Mouse (Mus musculus): Measurements from ENCODE around the gene Atp5mpl. TPM values are rescaled to one million over a fixed set of nuclear protein-coding genes. Genes with fewer than 3 reads are reported as not detected.
"Not testable (repeated sequence)": the region's sequence is repeated elsewhere in the genome, so short reads cannot be mapped to it uniquely, and the experiment has no call there.

The Atp5mpl gene
- polyA plus RNA-seq, 1 experiment from 2014 or later, result 659 TPM

GRCm38 (mm10) chr12:111944065-111944987, 22.5 kb downstream of the Atp5mpl start:
- 0 out of 2 replicates have a peak, but pooled peaks have one; percentile 25 for ATAC-seq
- not testable (repeated sequence) for H3K4me1 ChIP-seq (ENCODE audit: control insufficient read depth, insufficient read depth, low read length); H3K27ac ChIP-seq (ENCODE audit: low read length); H3K4me2 ChIP-seq (ENCODE audit: low read length); H3K9me3 ChIP-seq (replicated peaks; ENCODE audit: control insufficient read depth, low read length, poor library complexity, severe bottlenecking); H3K36me3 ChIP-seq (ENCODE audit: control insufficient read depth, insufficient read depth, low read length); H3K4me3 ChIP-seq (ENCODE audit: low read depth, low read length); H3K9ac ChIP-seq (ENCODE audit: low read depth, low read length); H3K27me3 ChIP-seq (ENCODE audit: control insufficient read depth, insufficient read depth, low read depth, low read length)
- 69% methylated on average over 11 of the region's 20 CpGs for WGBS

GRCm38 (mm10) chr12:111943421-111944064, 23.2 kb downstream of the Atp5mpl start:
- ATAC-seq, result no peak
- no peak overlapping the region for H3K27ac ChIP-seq (ENCODE audit: low read length)
- no peaks in the 10 kb centered on the region for H3K27me3 ChIP-seq (ENCODE audit: control insufficient read depth, insufficient read depth, low read depth, low read length)
- H3K4me3 ChIP-seq (ENCODE audit: low read depth, low read length), result no peak overlapping the region
- no peaks in the 10 kb centered on the region for H3K36me3 ChIP-seq (ENCODE audit: control insufficient read depth, insufficient read depth, low read length)
- H3K9me3 ChIP-seq (replicated peaks; ENCODE audit: control insufficient read depth, low read length, poor library complexity, severe bottlenecking), result no peaks in the 10 kb centered on the region
- no peaks in the 10 kb centered on the region for H3K4me1 ChIP-seq (ENCODE audit: control insufficient read depth, insufficient read depth, low read length)
- H3K4me2 ChIP-seq (ENCODE audit: low read length), result no peak overlapping the region
- H3K9ac ChIP-seq (ENCODE audit: low read depth, low read length), result no peak overlapping the region
- 56% methylated on average over 10 of the region's 10 CpGs for WGBS

DNA sequence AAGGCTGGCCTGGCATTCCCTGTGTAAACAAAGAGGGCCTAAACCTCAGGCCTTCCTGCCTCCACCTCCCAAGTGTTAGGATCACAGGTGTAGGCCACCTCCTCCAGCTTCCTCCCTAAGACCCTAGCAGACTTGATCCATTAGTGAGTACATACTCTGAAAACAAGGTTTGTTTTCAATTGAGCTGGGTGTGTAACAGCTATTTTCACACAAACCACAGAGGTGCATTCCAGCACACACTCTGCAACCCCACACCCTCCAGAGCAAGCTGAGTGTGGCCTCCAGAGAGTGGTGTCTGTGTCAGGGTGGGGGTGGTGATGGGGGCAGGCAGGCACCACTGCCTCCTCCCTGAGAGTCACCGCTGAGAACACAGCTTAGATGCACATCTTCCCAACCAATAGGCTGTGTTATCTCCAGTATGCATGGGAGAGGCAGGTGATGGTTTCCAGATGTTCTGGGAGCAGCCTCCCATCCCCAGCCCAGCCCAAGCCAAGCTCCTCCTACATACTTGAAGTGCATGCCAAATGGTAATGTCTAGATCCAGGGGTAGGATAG, 28.1 kb downstream of the Atp5mpl start:
- no peaks in the 10 kb centered on the region for H3K36me3 ChIP-seq (ENCODE audit: control insufficient read depth, insufficient read depth, low read length)
- H3K4me2 ChIP-seq (ENCODE audit: low read length), result no peak overlapping the region
- no peaks in the 10 kb centered on the region for H3K27me3 ChIP-seq (ENCODE audit: control insufficient read depth, insufficient read depth, low read depth, low read length)
- ATAC-seq, result no peak
- H3K9ac ChIP-seq (ENCODE audit: low read depth, low read length), result no peak overlapping the region
- no peak overlapping the region for H3K4me3 ChIP-seq (ENCODE audit: low read depth, low read length)
- H3K27ac ChIP-seq (ENCODE audit: low read length), result no peak overlapping the region
- H3K4me1 ChIP-seq (ENCODE audit: control insufficient read depth, insufficient read depth, low read length), result peaks cover 4% of the 10 kb centered on the region; the same call in 1 of the 2 replicates
- H3K9me3 ChIP-seq (replicated peaks; ENCODE audit: control insufficient read depth, low read length, poor library complexity, severe bottlenecking), result no peaks in the 10 kb centered on the region
- 88% methylated on average over 1 of the region's 1 CpGs for WGBS

DNA sequence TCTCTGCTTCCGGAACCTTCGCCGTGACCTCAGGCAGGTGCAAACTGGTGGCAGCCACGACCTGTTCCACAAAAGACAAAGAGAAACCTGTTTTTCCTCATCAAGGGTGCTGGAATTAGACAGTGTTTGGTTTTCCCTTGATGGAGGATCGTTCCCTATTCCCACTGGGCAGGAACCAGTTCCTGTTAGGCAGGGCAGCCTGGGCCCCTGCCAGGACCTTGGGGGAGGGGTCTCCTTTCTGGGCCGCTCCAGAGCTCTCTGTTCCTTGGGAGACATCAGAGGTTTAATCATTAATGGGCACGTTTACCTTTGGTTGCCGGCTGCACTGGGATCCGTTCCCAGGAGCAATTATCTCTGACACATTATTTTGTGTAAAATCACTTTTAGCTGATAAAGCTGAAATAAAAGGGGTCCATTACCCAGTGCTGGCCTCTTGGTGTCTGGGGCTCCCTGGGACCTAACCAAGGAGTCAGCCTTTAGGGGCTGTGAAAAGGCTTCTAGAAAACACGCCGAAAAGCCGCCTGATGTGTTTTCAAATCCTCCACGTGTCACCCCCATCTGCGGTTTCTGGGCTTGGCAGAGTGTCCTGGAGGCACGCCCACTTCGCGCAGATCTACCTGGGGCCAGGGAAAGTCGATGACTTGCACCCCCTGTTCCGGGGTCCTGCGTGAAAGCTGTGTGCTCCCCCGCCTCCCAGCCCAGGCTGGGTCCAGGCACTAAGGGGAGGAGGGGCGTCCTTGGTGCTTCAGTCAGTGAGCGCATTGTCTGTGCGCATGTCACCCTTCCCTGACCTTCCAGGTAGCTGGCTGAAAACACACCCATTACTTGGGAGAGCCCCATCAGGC, 29.8 kb downstream of the Atp5mpl start:
- H3K27ac ChIP-seq (ENCODE audit: low read length), result no peak overlapping the region
- no peak overlapping the region for H3K9ac ChIP-seq (ENCODE audit: low read depth, low read length)
- no peak for ATAC-seq
- no peaks in the 10 kb centered on the region for H3K9me3 ChIP-seq (replicated peaks; ENCODE audit: control insufficient read depth, low read length, poor library complexity, severe bottlenecking)
- 45% methylated on average over 24 of the region's 24 CpGs for WGBS
- no peak overlapping the region for H3K4me2 ChIP-seq (ENCODE audit: low read length)
- H3K36me3 ChIP-seq (ENCODE audit: control insufficient read depth, insufficient read depth, low read length), result no peaks in the 10 kb centered on the region
- peaks cover 4% of the 10 kb centered on the region; the same call in 1 of the 2 replicates for H3K4me1 ChIP-seq (ENCODE audit: control insufficient read depth, insufficient read depth, low read length)
- no peak overlapping the region for H3K4me3 ChIP-seq (ENCODE audit: low read depth, low read length)
- H3K27me3 ChIP-seq (ENCODE audit: control insufficient read depth, insufficient read depth, low read depth, low read length), result no peaks in the 10 kb centered on the region

DNA sequence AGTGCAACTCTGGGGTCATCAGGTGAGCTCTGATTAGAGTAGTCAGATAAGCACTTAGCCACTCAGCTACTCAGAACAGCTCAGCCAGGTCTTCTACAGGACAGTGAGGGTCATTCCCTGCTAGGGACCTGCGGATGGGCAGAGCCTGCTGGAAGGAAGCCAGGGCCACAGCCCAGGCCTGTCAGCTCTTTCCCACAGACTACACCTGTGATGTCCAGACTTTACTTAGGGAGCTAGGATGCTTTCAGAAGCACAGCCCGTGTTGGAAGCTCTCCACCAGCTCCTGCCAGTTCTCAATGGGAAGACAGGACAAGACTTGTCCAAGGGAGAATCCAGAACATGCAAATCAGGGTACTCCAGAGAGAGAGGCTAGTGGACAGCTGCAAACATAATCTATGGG, 32.8 kb downstream of the Atp5mpl start:
- 72% methylated on average over 2 of the region's 2 CpGs for WGBS
- Histone ChIP-seq H3K9me3 (replicated peaks; ENCODE audit: control insufficient read depth, low read length, poor library complexity, severe bottlenecking) (no peaks in the 10 kb centered on the region), H3K36me3 (ENCODE audit: control insufficient read depth, insufficient read depth, low read length) (no peaks in the 10 kb centered on the region), H3K4me1 (ENCODE audit: control insufficient read depth, insufficient read depth, low read length) (peaks cover 4% of the 10 kb centered on the region; the same call in 1 of the 2 replicates), H3K9ac (ENCODE audit: low read depth, low read length) (no peak overlapping the region), H3K4me2 (ENCODE audit: low read length) (no peak overlapping the region), H3K27ac (ENCODE audit: low read length) (no peak overlapping the region), H3K27me3 (ENCODE audit: control insufficient read depth, insufficient read depth, low read depth, low read length) (no peaks in the 10 kb centered on the region), H3K4me3 (ENCODE audit: low read depth, low read length) (no peak overlapping the region)
- ATAC-seq, result no peak

DNA sequence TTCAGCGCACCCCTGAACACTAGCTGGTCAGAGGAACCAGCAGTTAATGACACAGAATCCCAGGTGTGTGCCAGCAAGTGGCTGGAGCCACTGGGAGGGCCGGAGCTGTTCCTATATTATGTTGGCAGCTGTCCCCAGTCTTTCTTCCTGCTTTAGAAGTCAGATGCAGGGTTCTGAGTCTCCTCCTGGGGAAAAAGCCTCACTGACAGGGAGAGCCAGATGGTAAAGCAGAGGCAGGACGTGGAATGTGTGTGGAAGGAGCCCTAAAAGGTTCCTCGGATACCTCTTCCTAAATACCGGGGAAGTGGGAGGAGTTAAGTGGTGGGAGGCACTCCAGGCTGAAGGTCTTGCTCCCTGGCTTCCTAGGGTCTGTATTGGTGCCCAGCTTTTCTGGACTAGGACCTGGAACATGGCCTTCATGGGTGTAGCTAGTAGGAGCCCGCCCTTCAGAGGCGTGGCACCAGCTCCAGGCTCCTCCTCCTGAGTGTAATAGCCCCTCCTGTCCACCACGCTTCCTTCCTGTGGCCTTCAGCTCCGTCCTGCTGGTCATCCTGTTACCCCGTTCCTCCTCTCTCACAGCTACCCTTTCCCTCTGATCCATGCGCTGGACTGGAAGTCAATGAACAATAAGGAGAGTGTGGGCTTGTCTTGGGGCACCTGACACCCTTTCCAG, 33.6 kb downstream of the Atp5mpl start:
- Histone ChIP-seq H3K36me3 (ENCODE audit: control insufficient read depth, insufficient read depth, low read length) (no peaks in the 10 kb centered on the region), H3K9me3 (replicated peaks; ENCODE audit: control insufficient read depth, low read length, poor library complexity, severe bottlenecking) (no peaks in the 10 kb centered on the region), H3K27me3 (ENCODE audit: control insufficient read depth, insufficient read depth, low read depth, low read length) (no peaks in the 10 kb centered on the region), H3K9ac (ENCODE audit: low read depth, low read length) (no peak overlapping the region), H3K4me2 (ENCODE audit: low read length) (no peak overlapping the region), H3K4me3 (ENCODE audit: low read depth, low read length) (no peak overlapping the region), H3K27ac (ENCODE audit: low read length) (no peak overlapping the region), H3K4me1 (ENCODE audit: control insufficient read depth, insufficient read depth, low read length) (peaks cover 4% of the 10 kb centered on the region; the same call in 1 of the 2 replicates)
- WGBS, result 63% methylated on average over 11 of the region's 11 CpGs
- no peak for ATAC-seq

DNA sequence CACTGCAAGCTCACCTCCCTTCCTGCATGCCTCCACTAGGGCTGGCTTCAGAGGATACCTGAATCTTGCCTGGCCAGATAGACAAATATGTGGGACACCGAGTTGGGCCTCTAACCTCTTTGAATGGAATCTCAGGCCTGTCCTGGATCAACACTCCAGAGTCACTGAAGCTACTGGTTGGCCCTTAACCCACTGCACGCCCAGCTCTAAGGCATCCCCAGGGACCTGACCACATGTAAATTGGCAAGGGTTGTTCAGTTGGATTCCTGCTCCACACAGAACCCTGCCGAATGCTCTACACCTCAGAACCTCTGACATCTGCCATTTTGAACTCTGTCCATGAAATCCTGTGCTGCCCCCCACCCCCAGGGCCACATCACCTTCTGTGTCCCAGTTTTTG, 34.3 kb downstream of the Atp5mpl start:
- ATAC-seq, result no peak
- Histone ChIP-seq H3K4me1 (ENCODE audit: control insufficient read depth, insufficient read depth, low read length) (peaks cover 2% of the 10 kb centered on the region; the same call in 1 of the 2 replicates), H3K9ac (ENCODE audit: low read depth, low read length) (no peak overlapping the region), H3K4me2 (ENCODE audit: low read length) (no peak overlapping the region), H3K9me3 (replicated peaks; ENCODE audit: control insufficient read depth, low read length, poor library complexity, severe bottlenecking) (no peaks in the 10 kb centered on the region), H3K27me3 (ENCODE audit: control insufficient read depth, insufficient read depth, low read depth, low read length) (no peaks in the 10 kb centered on the region), H3K27ac (ENCODE audit: low read length) (no peak overlapping the region), H3K4me3 (ENCODE audit: low read depth, low read length) (no peak overlapping the region), H3K36me3 (ENCODE audit: control insufficient read depth, insufficient read depth, low read length) (no peaks in the 10 kb centered on the region)
- WGBS, result 66% methylated on average over 3 of the region's 3 CpGs

DNA sequence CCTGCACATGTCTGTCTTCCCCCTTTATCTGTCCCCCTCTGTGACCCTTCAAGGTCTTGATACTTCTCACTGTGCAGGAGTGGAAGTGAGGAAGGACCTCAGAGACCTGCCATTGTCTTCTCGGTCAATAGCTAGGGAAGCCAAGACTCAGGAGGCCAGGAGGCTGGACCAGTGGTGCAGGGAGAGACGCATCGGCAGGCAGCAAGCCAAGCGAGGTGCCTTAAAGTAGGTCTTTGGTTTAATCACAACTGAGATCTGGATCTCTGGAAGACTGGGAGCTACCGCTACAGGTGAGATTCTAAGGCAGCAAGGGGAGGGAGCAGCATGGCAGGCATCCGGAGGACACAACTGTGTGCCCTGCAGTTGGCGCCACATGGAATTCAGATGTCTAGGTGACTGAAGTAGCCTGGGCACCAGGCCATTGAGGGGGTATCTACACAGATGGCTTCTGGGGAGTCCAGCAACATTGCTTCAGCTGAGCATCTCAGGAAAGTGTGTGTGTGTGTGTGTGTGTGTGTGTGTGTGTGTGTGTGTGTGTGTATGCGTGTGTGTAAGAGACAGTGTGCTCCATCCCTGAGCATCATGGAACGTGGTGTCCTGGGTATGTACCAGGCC, 35.3 kb downstream of the Atp5mpl start:
- Histone ChIP-seq H3K36me3 (ENCODE audit: control insufficient read depth, insufficient read depth, low read length) (no peaks in the 10 kb centered on the region), H3K27me3 (ENCODE audit: control insufficient read depth, insufficient read depth, low read depth, low read length) (no peaks in the 10 kb centered on the region), H3K9me3 (replicated peaks; ENCODE audit: control insufficient read depth, low read length, poor library complexity, severe bottlenecking) (no peaks in the 10 kb centered on the region), H3K4me2 (ENCODE audit: low read length) (no peak overlapping the region), H3K27ac (ENCODE audit: low read length) (no peak overlapping the region), H3K4me3 (ENCODE audit: low read depth, low read length) (no peak overlapping the region), H3K9ac (ENCODE audit: low read depth, low read length) (no peak overlapping the region), H3K4me1 (ENCODE audit: control insufficient read depth, insufficient read depth, low read length) (no peaks in the 10 kb centered on the region; the same call in 1 of the 2 replicates)
- no peak for ATAC-seq
- 79% methylated on average over 9 of the region's 9 CpGs for WGBS
